Mouse (Mus musculus) embryo, embryonic 10.5 days (tissue): Measurements from ENCODE around the gene Ttc39a.

Experiments used
- DNase-seq: peaks from one replicate; pipeline ENCODE4 v3.0.0-alpha.2; 2015; ENCODE audit warnings: low spot score

The Ttc39a gene

GRCm38 (mm10) chr4:109420138-109420795, 13.8 kb downstream of the Ttc39a start:
- DNase-seq: no peak

- DNase-seq: no peak
Observed at GRCm38 (mm10) chr4:109421608-109422007, 15.2 kb downstream of the Ttc39a start.

- no peak for DNase-seq
Observed at GRCm38 (mm10) chr4:109422436-109422835, 16.0 kb downstream of the Ttc39a start.

GRCm38 (mm10) chr4:109423438-109423837, 17.0 kb downstream of the Ttc39a start:
- DNase-seq: no peak

GRCm38 (mm10) chr4:109427058-109427457, 20.6 kb downstream of the Ttc39a start:
- no peak for DNase-seq

GRCm38 (mm10) chr4:109430250-109430649, 23.8 kb downstream of the Ttc39a start:
- no peak for DNase-seq

- peak; percentile 66 for DNase-seq
Observed at GRCm38 (mm10) chr4:109430854-109431253, 24.4 kb downstream of the Ttc39a start.

GRCm38 (mm10) chr4:109432668-109433375, 26.4 kb downstream of the Ttc39a start:
- no peak for DNase-seq

- no peak for DNase-seq
Observed at GRCm38 (mm10) chr4:109433641-109434040, 27.2 kb downstream of the Ttc39a start.

- DNase-seq: no peak
Observed at GRCm38 (mm10) chr4:109434256-109434655, 27.8 kb downstream of the Ttc39a start.

- peak; percentile 84 for DNase-seq
Observed at GRCm38 (mm10) chr4:109437913-109438878, 31.8 kb downstream of the Ttc39a start.

- DNase-seq: no peak
Observed at GRCm38 (mm10) chr4:109439101-109439500, 32.7 kb downstream of the Ttc39a start.

GRCm38 (mm10) chr4:109439825-109440248, 33.4 kb downstream of the Ttc39a start:
- DNase-seq: no peak

GRCm38 (mm10) chr4:109440381-109440780, 34.0 kb downstream of the Ttc39a start:
- DNase-seq: no peak

GRCm38 (mm10) chr4:109441000-109441399, 34.6 kb downstream of the Ttc39a start:
- no peak for DNase-seq

GRCm38 (mm10) chr4:109442126-109442525, 35.7 kb downstream of the Ttc39a start:
- DNase-seq: no peak

GRCm38 (mm10) chr4:109442649-109443048, 36.2 kb downstream of the Ttc39a start:
- no peak for DNase-seq

GRCm38 (mm10) chr4:109444471-109444870, 38.0 kb downstream of the Ttc39a start:
- DNase-seq: no peak

- DNase-seq: no peak
Observed at GRCm38 (mm10) chr4:109444951-109445350, 38.5 kb downstream of the Ttc39a start.

- DNase-seq: no peak
Observed at GRCm38 (mm10) chr4:109445397-109445796, 39.0 kb downstream of the Ttc39a start.

- no peak for DNase-seq
Observed at GRCm38 (mm10) chr4:109445956-109446355, 39.5 kb downstream of the Ttc39a start.

- DNase-seq: no peak
Observed at GRCm38 (mm10) chr4:109448531-109448930, 42.1 kb downstream of the Ttc39a start.
